Mouse (Mus musculus) urinary bladder, postnatal 4 days (tissue): ENCODE measurements at regions not wholly inside any gene's neighbourhood (a gene's known extent, or its start where the extent isn't known, plus 50 kb on each side); places are given as distances from the start of the nearest gene placed in this dataset.

Experiments
- DNase-seq, 2 experiments: peaks; one replicate each; pipeline ENCODE4 v3.0.0; 2021 to 2022; ENCODE audit warnings: low spot score in 2 of 2

- no peak for DNase-seq
Observed at GRCm38 (mm10) chr8:34486433-34487096, 375.0 kb upstream of the Gm10131 start.

GRCm38 (mm10) chr8:34485905-34486304, 374.4 kb upstream of the Gm10131 start:
- no peak for DNase-seq

- DNase-seq: no peak
Observed at GRCm38 (mm10) chr8:34485346-34485745, 373.8 kb upstream of the Gm10131 start.

- DNase-seq: no peak
Observed at GRCm38 (mm10) chr8:34484551-34485335, 373.2 kb upstream of the Gm10131 start.

- DNase-seq: no peak
Observed at GRCm38 (mm10) chr8:34483212-34483611, 371.7 kb upstream of the Gm10131 start.

- no peak for DNase-seq
Observed at GRCm38 (mm10) chr8:34482676-34483075, 371.1 kb upstream of the Gm10131 start.

- DNase-seq: no peak
Observed at GRCm38 (mm10) chr8:34480496-34480895, 369.0 kb upstream of the Gm10131 start.

- no peak for DNase-seq
Observed at GRCm38 (mm10) chr8:34478891-34479290, 367.4 kb upstream of the Gm10131 start.

- DNase-seq: no peak
Observed at GRCm38 (mm10) chr8:34478465-34478864, 366.9 kb upstream of the Gm10131 start.

- no peak for DNase-seq
Observed at GRCm38 (mm10) chr8:34476146-34476820, 364.7 kb upstream of the Gm10131 start.

- DNase-seq: no peak
Observed at GRCm38 (mm10) chr8:34474593-34474992, 363.1 kb upstream of the Gm10131 start.

GRCm38 (mm10) chr8:34473769-34474168, 362.2 kb upstream of the Gm10131 start:
- DNase-seq: no peak

GRCm38 (mm10) chr8:34473301-34473700, 361.8 kb upstream of the Gm10131 start:
- DNase-seq: no peak

- DNase-seq: no peak
Observed at GRCm38 (mm10) chr8:34472846-34473245, 361.3 kb upstream of the Gm10131 start.

- no peak for DNase-seq
Observed at GRCm38 (mm10) chr8:34472434-34472833, 360.9 kb upstream of the Gm10131 start.

- DNase-seq: no peak
Observed at GRCm38 (mm10) chr8:34469091-34469490, 357.6 kb upstream of the Gm10131 start.

GRCm38 (mm10) chr8:34466786-34467364, 355.3 kb upstream of the Gm10131 start:
- no peak for DNase-seq

GRCm38 (mm10) chr8:34465398-34465797, 353.9 kb upstream of the Gm10131 start:
- DNase-seq: no peak

GRCm38 (mm10) chr8:34462262-34462661, 350.7 kb upstream of the Gm10131 start:
- DNase-seq: no peak

GRCm38 (mm10) chr8:34458300-34458699, 346.8 kb upstream of the Gm10131 start:
- DNase-seq: no peak

GRCm38 (mm10) chr8:34456543-34456942, 345.0 kb upstream of the Gm10131 start:
- no peak for DNase-seq

- no peak for DNase-seq
Observed at GRCm38 (mm10) chr8:34455376-34455775, 343.8 kb upstream of the Gm10131 start.
